Mouse (Mus musculus): ENCODE results near the gene Cers6.

DNA sequence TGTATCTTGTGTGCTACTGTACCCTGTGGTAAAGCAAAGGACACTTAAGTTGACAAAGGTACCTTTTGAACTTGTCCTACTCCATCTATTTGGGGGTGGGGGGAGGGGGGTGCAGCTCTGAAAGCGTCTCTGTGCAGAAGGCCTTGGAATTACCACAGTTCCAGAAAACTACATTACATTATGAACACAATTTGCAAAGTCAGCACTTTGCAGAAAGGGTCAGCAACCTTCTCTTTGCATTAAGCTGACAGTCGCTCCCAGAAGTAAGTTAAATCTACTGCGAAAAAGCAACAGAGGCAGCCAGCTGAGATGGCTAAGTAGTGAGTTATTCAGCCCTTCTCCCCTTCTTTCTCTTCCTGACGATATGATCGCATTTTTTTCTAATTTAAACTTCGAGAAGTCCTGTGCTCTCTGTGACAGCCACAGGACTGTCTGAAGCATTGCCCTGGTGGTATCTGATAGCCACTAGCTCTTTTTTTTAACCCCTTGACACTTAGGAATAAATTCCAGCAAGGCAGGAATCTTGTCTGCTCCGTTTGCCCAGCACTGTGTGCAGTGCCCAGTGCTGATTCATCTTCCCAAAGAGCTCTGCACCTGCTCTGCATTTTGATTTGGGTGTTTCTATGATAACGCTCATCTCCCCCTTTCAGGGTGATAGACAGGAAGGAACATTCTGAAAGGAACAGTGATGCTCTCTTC, 221.4 kb downstream of the Cers6 start:
- TF ChIP-seq CTCF (IDR thresholded peaks at IDR 0.05; ENCODE audit: low read depth, low read length) (no peak), POLR2A (IDR thresholded peaks at IDR 0.05; ENCODE audit: extremely low read depth, insufficient read depth, low read length) (no peak)

Data from liver, adult 2 months (tissue).